Mouse (Mus musculus): Measurements from ENCODE around the gene Pyy.

DNA sequence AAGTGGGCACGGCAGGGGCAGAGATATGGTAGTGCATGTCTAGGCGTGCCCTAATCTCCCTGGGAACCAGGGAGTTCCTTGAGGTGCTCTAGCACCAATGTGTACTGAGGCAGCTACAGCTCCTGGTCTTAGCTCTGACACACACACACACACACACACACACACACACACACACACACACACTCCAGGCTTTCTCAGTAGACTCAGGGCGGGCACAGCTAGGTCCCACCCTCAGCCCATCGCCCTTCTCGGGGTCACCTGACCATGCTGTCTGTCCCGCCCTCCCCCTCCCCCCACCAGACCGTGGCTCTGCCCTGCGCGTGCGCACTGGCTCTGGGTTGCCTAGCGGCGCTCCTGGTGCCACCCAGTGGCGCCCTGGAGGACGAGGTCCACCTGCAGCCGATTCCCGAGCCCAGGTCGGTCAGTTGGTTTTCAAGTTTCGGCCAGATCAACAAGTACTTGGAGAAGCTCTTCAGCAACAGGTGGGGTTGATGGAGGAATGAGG lies 10.7 kb downstream of the Pyy start:
- no peak for TF ChIP-seq CTCF (IDR thresholded peaks at IDR 0.05; ENCODE audit: insufficient read depth, low read length)
- no peak for TF ChIP-seq POLR2A (IDR thresholded peaks at IDR 0.05; ENCODE audit: borderline replicate concordance, extremely low read depth, low read depth, low read length)

Measured in lung, adult 2 months (tissue).